Mouse (Mus musculus) stomach, embryonic 15.5 days (tissue): ENCODE data around the gene Nptn. TPM values are rescaled to one million over a fixed set of nuclear protein-coding genes. Genes with fewer than 3 reads are reported as not detected.

Source experiments
- ATAC-seq: fragments of 200-750 bp; cut with Nextera tagmentation; 2 replicates; pipeline ENCODE4 v1.8.0; 2017; ENCODE audit warnings: low read depth, moderate number of reproducible peaks, moderate TSS enrichment; ENCODE audit not compliant: insufficient read depth, low FRiP score
- H3K27ac ChIP-seq: fragments of 300-500 bp; sonication (generic); 2 replicates; pipeline ENCODE4 v1.5.1; 2015; ENCODE audit warnings: mild to moderate bottlenecking, inconsistent platforms
- H3K27me3 ChIP-seq: fragments of 300-500 bp; sonication (generic); replicated peaks from 2 replicates; pipeline ENCODE4 v1.6.1; 2015; ENCODE audit warnings: inconsistent platforms
- H3K36me3 ChIP-seq: fragments of 300-500 bp; sonication (generic); 2 replicates; pipeline ENCODE4 v1.6.1; 2015; ENCODE audit warnings: inconsistent platforms
- H3K4me1 ChIP-seq: fragments of 300-500 bp; sonication (generic); 2 replicates; pipeline ENCODE4 v1.6.1; 2015; ENCODE audit warnings: inconsistent platforms
- H3K4me2 ChIP-seq: fragments of 300-500 bp; sonication (generic); 2 replicates; pipeline ENCODE4 v1.6.1; 2015; ENCODE audit warnings: mild to moderate bottlenecking, inconsistent platforms
- H3K4me3 ChIP-seq: fragments of 300-500 bp; sonication (generic); replicated peaks from 2 replicates; pipeline ENCODE4 v1.5.1; 2015; ENCODE audit warnings: inconsistent platforms
- H3K9ac ChIP-seq: fragments of 300-500 bp; sonication (generic); 2 replicates; pipeline ENCODE4 v1.6.1; 2015; ENCODE audit warnings: inconsistent platforms
- H3K9me3 ChIP-seq: fragments of 300-500 bp; sonication (generic); 2 replicates; pipeline ENCODE4 v1.6.1; 2016; ENCODE audit warnings: inconsistent platforms
- WGBS: fragments of 180-500 bp; shearing (Covaris S2); methylation state at CpG from one replicate; pipeline ENCODE4 v1.1.7; 2015; 5-methylcytosine and 5-hydroxymethylcytosine counted together
- polyA plus RNA-seq: library from polyadenylated mRNA; unstranded; fragments of >200 nt; fragmentation: Nextera tagmentation; extraction: Ambion mirVana; gene quantifications from 2 replicates; pipeline ENCODE4 v1.2.1, GENCODE M21; 2015

The Nptn gene
- polyA plus RNA-seq, 1 experiment from 2014 or later, result 134 TPM

GRCm38 (mm10) chr9:58681411-58681810, 99.4 kb downstream of the Nptn start:
- Histone ChIP-seq H3K4me3 (no peak overlapping the region), H3K4me2 (no peak overlapping the region), H3K27me3 (no peaks in the 10 kb centered on the region), H3K4me1 (no peaks in the 10 kb centered on the region), H3K36me3 (no peaks in the 10 kb centered on the region), H3K27ac (no peak overlapping the region), H3K9ac (no peak overlapping the region), H3K9me3 (no peaks in the 10 kb centered on the region)
- WGBS, result 43% methylated on average over 2 of the region's 2 CpGs
- ATAC-seq, result no peak

DNA sequence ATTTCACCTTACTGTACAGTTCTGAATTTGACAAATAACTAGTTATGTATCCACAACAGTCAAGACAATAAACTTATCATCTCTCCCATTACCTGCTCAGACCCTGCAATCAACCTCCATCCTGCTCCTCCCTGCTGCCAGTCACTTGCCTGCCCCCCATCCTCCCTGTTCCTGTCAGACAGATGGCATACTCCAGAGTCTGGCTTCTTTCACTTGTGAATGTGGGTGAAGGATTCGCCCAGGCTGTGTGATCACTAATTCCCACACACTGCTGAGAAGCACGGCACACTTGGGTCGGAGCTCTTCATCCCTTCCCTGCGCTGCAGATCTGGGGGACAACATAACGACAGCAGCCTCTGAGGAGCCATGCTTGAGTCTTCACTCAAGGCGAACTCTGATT, 100.1 kb downstream of the Nptn start:
- no peak overlapping the region for H3K27ac ChIP-seq
- no peaks in the 10 kb centered on the region for H3K4me1 ChIP-seq
- no peak overlapping the region for H3K4me3 ChIP-seq
- H3K27me3 ChIP-seq, result no peaks in the 10 kb centered on the region
- no peaks in the 10 kb centered on the region for H3K9me3 ChIP-seq
- no peak overlapping the region for H3K9ac ChIP-seq
- WGBS, result 65% methylated on average over 6 of the region's 6 CpGs
- no peaks in the 10 kb centered on the region for H3K36me3 ChIP-seq
- ATAC-seq, result no peak
- no peak overlapping the region for H3K4me2 ChIP-seq

GRCm38 (mm10) chr9:58683372-58683771, 101.3 kb downstream of the Nptn start:
- Histone ChIP-seq H3K27ac (no peak overlapping the region), H3K36me3 (no peaks in the 10 kb centered on the region), H3K4me3 (no peak overlapping the region), H3K9ac (no peak overlapping the region), H3K27me3 (no peaks in the 10 kb centered on the region), H3K9me3 (no peaks in the 10 kb centered on the region), H3K4me2 (no peak overlapping the region), H3K4me1 (no peaks in the 10 kb centered on the region)
- ATAC-seq, result no peak
- WGBS, result 60% methylated on average over 6 of the region's 6 CpGs

DNA sequence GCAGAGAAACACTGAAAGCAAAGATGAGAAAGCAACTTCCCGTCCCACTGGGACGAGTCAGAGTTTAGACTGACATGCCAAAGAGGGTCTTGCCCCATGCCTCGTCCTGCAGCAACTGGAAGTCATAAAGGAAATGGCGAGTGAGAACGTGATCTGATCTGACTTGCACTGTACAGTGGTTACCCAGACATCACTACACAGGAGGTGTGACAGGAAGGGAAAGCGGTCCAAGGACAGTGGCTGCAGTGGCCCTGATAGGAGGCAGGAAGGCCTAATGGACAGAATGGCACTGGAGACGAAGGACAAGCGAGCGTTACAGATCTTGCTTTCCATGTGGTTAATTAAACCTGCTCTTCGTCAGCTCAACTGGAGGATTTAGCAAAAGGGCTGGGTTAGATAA, 103.2 kb downstream of the Nptn start:
- ATAC-seq, result no peak
- Histone ChIP-seq H3K9me3 (no peaks in the 10 kb centered on the region), H3K36me3 (no peaks in the 10 kb centered on the region), H3K9ac (no peak overlapping the region), H3K4me1 (no peaks in the 10 kb centered on the region), H3K4me2 (no peak overlapping the region), H3K27me3 (no peaks in the 10 kb centered on the region), H3K27ac (no peak overlapping the region), H3K4me3 (no peak overlapping the region)
- 73% methylated on average over 10 of the region's 10 CpGs for WGBS

DNA sequence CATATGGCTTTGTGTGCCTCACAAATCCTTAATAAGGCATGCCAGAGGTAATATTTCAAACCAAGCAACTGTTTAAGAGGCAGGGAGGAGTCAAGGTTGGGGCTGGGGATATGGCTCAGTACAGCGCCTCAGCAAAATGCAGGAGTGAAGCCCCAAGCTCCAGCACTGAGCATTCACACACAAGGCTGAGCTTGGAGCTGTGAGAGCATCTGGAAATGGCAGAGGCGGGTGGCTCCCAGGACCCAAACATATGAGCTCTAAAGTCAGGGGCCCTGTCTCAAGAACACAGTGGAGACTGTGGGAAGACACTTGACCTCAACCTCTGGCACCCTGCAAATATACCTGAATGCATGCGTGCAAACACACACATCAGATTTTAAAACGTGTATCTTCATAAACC, 106.0 kb downstream of the Nptn start:
- no peak for ATAC-seq
- Histone ChIP-seq H3K27ac (no peak overlapping the region), H3K4me1 (no peaks in the 10 kb centered on the region), H3K9ac (no peak overlapping the region), H3K4me2 (no peak overlapping the region), H3K4me3 (no peak overlapping the region), H3K36me3 (no peaks in the 10 kb centered on the region), H3K9me3 (no peaks in the 10 kb centered on the region), H3K27me3 (no peaks in the 10 kb centered on the region)
- 70% methylated on average over 4 of the region's 4 CpGs for WGBS

- WGBS, result 80% methylated on average over 4 of the region's 4 CpGs
Measured at GRCm38 (mm10) chr9:58690701-58691100, 108.7 kb downstream of the Nptn start.

GRCm38 (mm10) chr9:58691471-58691870, 109.4 kb downstream of the Nptn start:
- WGBS, result 68% methylated on average over 7 of the region's 7 CpGs
- no peak overlapping the region for H3K4me2 ChIP-seq
- no peaks in the 10 kb centered on the region for H3K4me1 ChIP-seq
- H3K36me3 ChIP-seq, result no peaks in the 10 kb centered on the region
- no peak overlapping the region for H3K4me3 ChIP-seq
- no peak for ATAC-seq
- H3K27ac ChIP-seq, result no peak overlapping the region
- H3K27me3 ChIP-seq, result no peaks in the 10 kb centered on the region
- H3K9me3 ChIP-seq, result no peaks in the 10 kb centered on the region
- no peak overlapping the region for H3K9ac ChIP-seq

More at GRCm38 (mm10) chr9:58690701-58691100, 108.7 kb downstream of the Nptn start:
- H3K27ac ChIP-seq, result no peak overlapping the region
- H3K4me3 ChIP-seq, result no peak overlapping the region
- no peaks in the 10 kb centered on the region for H3K36me3 ChIP-seq
- no peaks in the 10 kb centered on the region for H3K4me1 ChIP-seq
- H3K27me3 ChIP-seq, result no peaks in the 10 kb centered on the region
- H3K9ac ChIP-seq, result no peak overlapping the region
- H3K4me2 ChIP-seq, result no peak overlapping the region
- no peak for ATAC-seq
- H3K9me3 ChIP-seq, result no peaks in the 10 kb centered on the region

DNA sequence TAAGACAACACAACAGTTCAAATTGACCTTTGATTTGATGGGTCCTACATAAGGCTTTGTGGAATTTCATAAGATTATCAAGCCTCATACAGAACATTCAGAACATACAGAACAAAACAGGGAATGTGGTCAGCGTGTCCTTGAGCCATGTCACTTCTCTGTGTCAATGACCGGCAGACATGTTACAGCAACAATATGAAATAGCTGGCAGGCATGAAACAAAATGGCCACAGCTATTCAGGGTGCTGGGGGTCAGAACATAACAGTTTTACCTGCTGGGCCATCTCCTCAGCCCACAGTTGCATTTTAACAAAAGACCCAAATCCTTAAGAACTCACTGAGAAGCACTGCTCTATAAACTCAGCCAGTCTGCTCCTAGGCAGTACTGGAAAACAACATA, 116.4 kb downstream of the Nptn start:
- no peak overlapping the region for H3K4me2 ChIP-seq
- ATAC-seq, result no peak
- H3K9ac ChIP-seq, result no peak overlapping the region
- no peaks in the 10 kb centered on the region for H3K4me1 ChIP-seq
- no peaks in the 10 kb centered on the region for H3K9me3 ChIP-seq
- no peak overlapping the region for H3K27ac ChIP-seq
- H3K27me3 ChIP-seq, result no peaks in the 10 kb centered on the region
- 88% methylated on average over 2 of the region's 2 CpGs for WGBS
- no peaks in the 10 kb centered on the region for H3K36me3 ChIP-seq
- no peak overlapping the region for H3K4me3 ChIP-seq

GRCm38 (mm10) chr9:58701751-58702150, 119.7 kb downstream of the Nptn start:
- no peak for ATAC-seq

DNA sequence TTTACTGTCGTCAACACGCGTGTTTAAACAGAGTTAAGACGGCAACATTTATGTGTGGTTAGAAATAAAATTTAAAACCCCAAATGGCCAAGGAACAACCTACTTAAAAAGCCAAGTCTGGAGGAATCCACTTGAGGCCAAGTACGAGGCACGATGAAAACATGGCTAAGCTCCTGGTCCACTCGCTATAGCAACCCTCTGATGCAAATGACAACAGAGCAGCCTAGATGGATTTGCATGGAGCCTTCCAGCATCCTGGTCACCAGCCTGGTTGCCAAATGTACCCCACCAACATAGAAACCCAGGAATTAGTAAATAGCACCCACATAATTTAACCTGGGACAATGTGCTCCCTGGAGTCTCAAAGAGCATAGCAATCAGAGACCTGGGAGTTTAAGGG, 121.7 kb downstream of the Nptn start:
- ATAC-seq, result no peak
- Histone ChIP-seq H3K9me3 (no peaks in the 10 kb centered on the region), H3K36me3 (no peaks in the 10 kb centered on the region), H3K27me3 (no peaks in the 10 kb centered on the region), H3K4me2 (no peak overlapping the region), H3K4me1 (no peaks in the 10 kb centered on the region), H3K4me3 (no peak overlapping the region), H3K9ac (no peak overlapping the region), H3K27ac (no peak overlapping the region)
- 86% methylated on average over 7 of the region's 7 CpGs for WGBS

More at GRCm38 (mm10) chr9:58701751-58702150, 119.7 kb downstream of the Nptn start:
- 81% methylated on average over 2 of the region's 2 CpGs for WGBS
- Histone ChIP-seq H3K4me2 (no peak overlapping the region), H3K9me3 (no peaks in the 10 kb centered on the region), H3K36me3 (no peaks in the 10 kb centered on the region), H3K4me3 (no peak overlapping the region), H3K27ac (no peak overlapping the region), H3K4me1 (no peaks in the 10 kb centered on the region), H3K27me3 (no peaks in the 10 kb centered on the region), H3K9ac (no peak overlapping the region)

DNA sequence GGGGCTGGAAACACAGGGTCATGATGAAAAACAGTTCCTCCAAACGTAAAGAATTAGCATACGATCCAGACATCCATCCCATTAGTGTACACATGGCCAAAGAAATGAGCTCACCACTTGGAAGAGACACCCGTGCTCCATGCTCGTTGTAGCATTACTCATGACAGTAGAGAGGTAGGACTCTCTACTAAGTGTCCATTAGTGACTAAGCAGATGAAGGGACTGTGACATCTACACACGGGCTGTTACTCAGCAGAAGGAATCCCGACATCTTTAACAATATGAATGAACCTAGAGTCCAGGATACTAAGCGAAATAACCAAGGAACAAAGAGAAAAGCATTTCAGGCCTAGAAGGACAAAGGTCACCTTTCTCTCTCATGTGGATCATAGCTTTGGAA, 124.0 kb downstream of the Nptn start:
- ATAC-seq, result no peak
- Histone ChIP-seq H3K4me2 (no peak overlapping the region), H3K4me3 (no peak overlapping the region), H3K4me1 (no peaks in the 10 kb centered on the region), H3K27ac (no peak overlapping the region), H3K36me3 (no peaks in the 10 kb centered on the region), H3K27me3 (no peaks in the 10 kb centered on the region), H3K9me3 (no peaks in the 10 kb centered on the region), H3K9ac (no peak overlapping the region)
- 62% methylated on average over 7 of the region's 7 CpGs for WGBS
